Mouse (Mus musculus) heart, adult 2 months (tissue): Measurements from ENCODE around the gene Drap1.

ENCODE experiments used
- CTCF ChIP-seq: fragments of 200-600 bp; IDR thresholded peaks from 2 replicates; pipeline ENCODE4 v1.8.1; 2022; ENCODE audit warnings: antibody characterized with exemption, mild to moderate bottlenecking, moderate library complexity
- EP300 ChIP-seq: fragments of 200-500 bp; IDR thresholded peaks from 2 replicates; pipeline ENCODE4 v1.6.1; 2011; ENCODE audit warnings: low read depth, low read length, control low read depth; ENCODE audit not compliant: insufficient read depth
- POLR2A ChIP-seq: fragments of 200-500 bp; IDR thresholded peaks from 2 replicates; pipeline ENCODE4 v1.6.1; 2011; ENCODE audit warnings: mild to moderate bottlenecking, low read depth, low read length, control low read depth; ENCODE audit not compliant: insufficient read depth

- no peak for TF ChIP-seq CTCF
- TF ChIP-seq EP300: no peak
- TF ChIP-seq POLR2A: peak; percentile 65
Measured at GRCm38 (mm10) chr19:5473720-5474119, 48.9 kb upstream of the Drap1 start, which contains the start of gene Efemp2.
